Comparison of ENCODE assay signal across 11 mouse cellular contexts in the genomic region with DNA sequence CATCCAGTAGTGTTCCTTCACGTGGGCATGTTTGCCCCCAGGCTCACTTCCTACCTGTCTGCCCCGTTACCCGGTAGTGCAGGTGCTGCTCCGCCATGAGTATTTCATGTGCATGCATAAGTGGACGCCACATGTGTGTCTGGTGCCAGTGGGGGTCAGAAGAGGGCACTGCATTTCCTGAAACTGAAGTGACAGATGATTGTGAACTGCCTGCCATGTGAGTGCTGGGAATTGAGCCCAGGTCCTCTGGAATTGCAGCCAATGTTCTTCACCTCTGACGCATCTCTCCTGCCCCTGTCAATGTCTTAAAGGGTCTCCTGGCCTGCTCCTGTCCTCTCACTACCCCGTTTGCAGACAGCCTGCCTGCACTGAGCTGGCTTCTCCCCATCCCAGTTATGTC.
A peak's percentile ranks its signal among the peaks of the same experiment; 100 is the strongest.
DNase-seq lines count a peak whose midpoint lies in the region; ATAC-seq and TF ChIP-seq lines count a peak whose summit lies in the region.
"Had no signal": no experiment of that assay in that cellular context is flagged by ENCODE, and none has a peak within 500 bp of the region (broad histone marks: within the 10 kb centered on the region; RNA-seq: fewer than 3 reads in every experiment).

No protein-coding gene starts in this region.

- H3K27ac ChIP-seq in forebrain, embryonic 12.5 days: peak overlapping the region; percentile 67
- no peak overlapping the region for H3K27ac ChIP-seq in forebrain, embryonic 15.5 days (replicated peaks)
- peak overlapping the region; percentile 30; the same call in 1 of the 2 replicates for H3K27ac ChIP-seq in hindbrain, embryonic 11.5 days (ENCODE audit: low read depth, low read length)
- H3K27ac ChIP-seq in hindbrain, postnatal 0 days: no peak overlapping the region; the same call in 1 of the 2 replicates
- peak overlapping the region; percentile 82 for H3K27ac ChIP-seq in neural tube, embryonic 13.5 days (replicated peaks)
- no peak overlapping the region; the same call in 1 of the 2 replicates for H3K27ac ChIP-seq in neural tube, embryonic 15.5 days (replicated peaks)
- peak overlapping the region; percentile 73 for H3K27ac ChIP-seq in stomach, postnatal 0 days (replicated peaks)

- TF ChIP-seq CTCF in hindbrain, postnatal 0 days (IDR thresholded peaks at IDR 0.05; ENCODE audit: low read depth): no peak
- no peak for TF ChIP-seq CTCF in stomach, postnatal 0 days (IDR thresholded peaks at IDR 0.05; ENCODE audit: low read depth)

- H3K4me2 ChIP-seq in forebrain, embryonic 12.5 days: no peak overlapping the region
- H3K4me2 ChIP-seq in forebrain, embryonic 15.5 days (replicated peaks): no peak overlapping the region
- H3K4me2 ChIP-seq in hindbrain, embryonic 11.5 days (replicated peaks; ENCODE audit: low read depth, low read length): no peak overlapping the region
- no peak overlapping the region for H3K4me2 ChIP-seq in hindbrain, postnatal 0 days (ENCODE audit: low read depth, low read length)
- H3K4me2 ChIP-seq in neural tube, embryonic 13.5 days: no peak overlapping the region
- no peak overlapping the region for H3K4me2 ChIP-seq in neural tube, embryonic 15.5 days
- no peak overlapping the region for H3K4me2 ChIP-seq in stomach, postnatal 0 days (replicated peaks; ENCODE audit: low read depth)

- H3K9me3 ChIP-seq in forebrain, embryonic 12.5 days: no peaks in the 10 kb centered on the region
- no peaks in the 10 kb centered on the region for H3K9me3 ChIP-seq in forebrain, embryonic 15.5 days
- no peaks in the 10 kb centered on the region for H3K9me3 ChIP-seq in hindbrain, embryonic 11.5 days (ENCODE audit: control insufficient read depth, low read length)
- H3K9me3 ChIP-seq in hindbrain, postnatal 0 days (ENCODE audit: low read length): no peaks in the 10 kb centered on the region
- no peaks in the 10 kb centered on the region for H3K9me3 ChIP-seq in neural tube, embryonic 13.5 days
- no peaks in the 10 kb centered on the region for H3K9me3 ChIP-seq in neural tube, embryonic 15.5 days (replicated peaks)
- no peaks in the 10 kb centered on the region for H3K9me3 ChIP-seq in stomach, postnatal 0 days (ENCODE audit: control insufficient read depth, low read length)

- 87% methylated on average over 7 of the region's 7 CpGs for WGBS in forebrain, embryonic 12.5 days
- 93% methylated on average over 7 of the region's 7 CpGs for WGBS in forebrain, embryonic 15.5 days
- WGBS in hindbrain, embryonic 11.5 days: 86% methylated on average over 7 of the region's 7 CpGs
- WGBS in hindbrain, postnatal 0 days: 85% methylated on average over 7 of the region's 7 CpGs
- 91% methylated on average over 7 of the region's 7 CpGs for WGBS in neural tube, embryonic 13.5 days
- WGBS in neural tube, embryonic 15.5 days: 90% methylated on average over 7 of the region's 7 CpGs
- 74% methylated on average over 7 of the region's 7 CpGs for WGBS in stomach, postnatal 0 days

- no peak for DNase-seq in hindbrain, embryonic 11.5 days (ENCODE audit: low spot score)
- no peak for DNase-seq in hindbrain, postnatal 0 days (ENCODE audit: low spot score)
- no peak for DNase-seq in stomach, postnatal 0 days (ENCODE audit: low spot score)
- no peak for DNase-seq in cerebellum, adult 11 months
- DNase-seq: adrenal gland, postnatal 14 days; kidney, adult 2 months; thymus, postnatal 36 days had no signal

- H3K9ac ChIP-seq in forebrain, embryonic 12.5 days: no peak overlapping the region
- H3K9ac ChIP-seq in forebrain, embryonic 15.5 days (replicated peaks): no peak overlapping the region
- no peak overlapping the region for H3K9ac ChIP-seq in hindbrain, embryonic 11.5 days (ENCODE audit: low read depth, low read length)
- no peak overlapping the region for H3K9ac ChIP-seq in hindbrain, postnatal 0 days (replicated peaks; ENCODE audit: low read length)
- no peak overlapping the region for H3K9ac ChIP-seq in neural tube, embryonic 13.5 days
- no peak overlapping the region for H3K9ac ChIP-seq in neural tube, embryonic 15.5 days (replicated peaks)
- H3K9ac ChIP-seq in stomach, postnatal 0 days (ENCODE audit: low read length): no peak overlapping the region

- no peak for ATAC-seq in forebrain, embryonic 12.5 days (ENCODE audit: low FRiP score)
- no peak for ATAC-seq in forebrain, embryonic 15.5 days (replicated peaks)
- no peak for ATAC-seq in hindbrain, embryonic 11.5 days (ENCODE audit: low FRiP score)
- ATAC-seq in hindbrain, postnatal 0 days: no peak
- ATAC-seq in neural tube, embryonic 13.5 days (ENCODE audit: low read depth): no peak
- no peak for ATAC-seq in neural tube, embryonic 15.5 days (ENCODE audit: low FRiP score)
- no peak for ATAC-seq in stomach, postnatal 0 days (ENCODE audit: low FRiP score, low TSS enrichment)

- H3K36me3 ChIP-seq in forebrain, embryonic 12.5 days (replicated peaks): peaks cover 5% of the 10 kb centered on the region; the same call in 1 of the 2 replicates
- H3K36me3 ChIP-seq in forebrain, embryonic 15.5 days: no peaks in the 10 kb centered on the region
- no peaks in the 10 kb centered on the region for H3K36me3 ChIP-seq in hindbrain, embryonic 11.5 days (ENCODE audit: control insufficient read depth, insufficient read depth, low read length)
- H3K36me3 ChIP-seq in hindbrain, postnatal 0 days (ENCODE audit: insufficient read depth, low read length): no peaks in the 10 kb centered on the region
- H3K36me3 ChIP-seq in neural tube, embryonic 13.5 days: no peaks in the 10 kb centered on the region
- peaks cover 6% of the 10 kb centered on the region; the same call in 1 of the 2 replicates for H3K36me3 ChIP-seq in neural tube, embryonic 15.5 days
- 0 out of 2 replicates have a peak, but pooled peaks cover 3% of the 10 kb centered on the region for H3K36me3 ChIP-seq in stomach, postnatal 0 days (ENCODE audit: control insufficient read depth, insufficient read depth, low read length)

- no peak overlapping the region for H3K4me3 ChIP-seq in forebrain, embryonic 12.5 days (replicated peaks)
- no peak overlapping the region for H3K4me3 ChIP-seq in forebrain, embryonic 15.5 days
- H3K4me3 ChIP-seq in hindbrain, embryonic 11.5 days (ENCODE audit: low read depth, low read length): no peak overlapping the region
- no peak overlapping the region for H3K4me3 ChIP-seq in hindbrain, postnatal 0 days (ENCODE audit: low read length)
- no peak overlapping the region for H3K4me3 ChIP-seq in neural tube, embryonic 13.5 days
- H3K4me3 ChIP-seq in neural tube, embryonic 15.5 days (replicated peaks): no peak overlapping the region
- no peak overlapping the region for H3K4me3 ChIP-seq in stomach, postnatal 0 days (ENCODE audit: low read depth, low read length)

- peaks cover 37% of the 10 kb centered on the region for H3K4me1 ChIP-seq in forebrain, embryonic 12.5 days
- peaks cover 27% of the 10 kb centered on the region for H3K4me1 ChIP-seq in forebrain, embryonic 15.5 days
- H3K4me1 ChIP-seq in hindbrain, embryonic 11.5 days (replicated peaks; ENCODE audit: control insufficient read depth, insufficient read depth, low read length): peaks cover 2% of the 10 kb centered on the region; the same call in 1 of the 2 replicates
- peaks cover 5% of the 10 kb centered on the region for H3K4me1 ChIP-seq in hindbrain, postnatal 0 days (ENCODE audit: insufficient read depth, low read length)
- peaks cover 71% of the 10 kb centered on the region for H3K4me1 ChIP-seq in neural tube, embryonic 13.5 days (replicated peaks)
- H3K4me1 ChIP-seq in neural tube, embryonic 15.5 days: peaks cover 46% of the 10 kb centered on the region
- peaks cover 31% of the 10 kb centered on the region for H3K4me1 ChIP-seq in stomach, postnatal 0 days (replicated peaks; ENCODE audit: control insufficient read depth, insufficient read depth)

- no peaks in the 10 kb centered on the region for H3K27me3 ChIP-seq in forebrain, embryonic 12.5 days
- no peaks in the 10 kb centered on the region for H3K27me3 ChIP-seq in forebrain, embryonic 15.5 days
- no peaks in the 10 kb centered on the region for H3K27me3 ChIP-seq in hindbrain, embryonic 11.5 days (ENCODE audit: control insufficient read depth, insufficient read depth, low read length)
- no peaks in the 10 kb centered on the region for H3K27me3 ChIP-seq in hindbrain, postnatal 0 days (ENCODE audit: insufficient read depth, low read length)
- H3K27me3 ChIP-seq in neural tube, embryonic 13.5 days: no peaks in the 10 kb centered on the region
- H3K27me3 ChIP-seq in neural tube, embryonic 15.5 days (replicated peaks): no peaks in the 10 kb centered on the region
- no peaks in the 10 kb centered on the region for H3K27me3 ChIP-seq in stomach, postnatal 0 days (ENCODE audit: control insufficient read depth, insufficient read depth, low read length)

- TF ChIP-seq EP300 in stomach, postnatal 0 days (optimal IDR thresholded peaks at IDR 0.05): no peak

Comparison
In these comparisons a context has a peak if more than half of its experiments do, and no peak if none do; other contexts are left out.
1. H3K27ac ChIP-seq: peak in forebrain, embryonic 12.5 days (single experiment), hindbrain, embryonic 11.5 days (single experiment), neural tube, embryonic 13.5 days (single experiment) and stomach, postnatal 0 days (single experiment); none in forebrain, embryonic 15.5 days (single experiment), hindbrain, postnatal 0 days (single experiment) and neural tube, embryonic 15.5 days (single experiment).